Mouse (Mus musculus) brain, adult 10 weeks (tissue): Measurements from ENCODE around the gene Crocc2. TPM values are rescaled to one million over a fixed set of nuclear protein-coding genes. Genes with fewer than 3 reads are reported as not detected.

Source experiments
- polyA plus RNA-seq: library from polyadenylated mRNA; stranded (reverse); fragments of 350-450 nt; fragmentation: Illumina TruSeq; extraction: RNeasy Lipid Tissue Mini Kit (QIAGEN cat#74804); gene quantifications from one replicate; pipeline ENCODE4 v1.2.3, GENCODE M21; 2015; ENCODE audit warnings: low read depth, low replicate concordance

Gene Crocc2
- polyA plus RNA-seq = 0.61 TPM

GRCm38 (mm10) chr1:93168295-93168775 lies at the start of gene Crocc2:
Gene Crocc2 (plus strand): TSS chr1:93168725.

GRCm38 (mm10) chr1:93135036-93135526 lies 33.4 kb upstream of the Crocc2 start, which contains the start of gene Agxt:
Gene Agxt (plus strand): TSS chr1:93135240.

GRCm38 (mm10) chr1:93160501-93161133 lies 7.9 kb upstream of the Crocc2 start, which contains the start of gene 2310007B03Rik:
Gene 2310007B03Rik (minus strand): TSS chr1:93160948.

GRCm38 (mm10) chr1:93235576-93236544 lies 67.3 kb downstream of the Crocc2 start, which contains the start of gene Sned1:
Gene Sned1 (plus strand): TSS chr1:93235841.

Other genes starting within 250 kb of the Crocc2 start
- 36.3 TPM for gene Capn10, start 234.3 kb upstream of the Crocc2 start, polyA plus RNA-seq
- 0.52 TPM for gene Gpr35, start 217.9 kb upstream of the Crocc2 start, polyA plus RNA-seq
- not detected for gene Aqp12, start 162.4 kb upstream of the Crocc2 start, polyA plus RNA-seq
- gene Kif1a, start 66.8 kb upstream of the Crocc2 start, polyA plus RNA-seq = 352 TPM
- not detected for gene Agxt, start 33.5 kb upstream of the Crocc2 start, polyA plus RNA-seq
- not detected for gene 2310007B03Rik, start 7.8 kb upstream of the Crocc2 start, polyA plus RNA-seq
- gene Sned1, start 67.1 kb downstream of the Crocc2 start, polyA plus RNA-seq = 9.7 TPM
- gene Mterf4, start 137.2 kb downstream of the Crocc2 start, polyA plus RNA-seq = 29.9 TPM
- gene Ppp1r7, start 174.1 kb downstream of the Crocc2 start, polyA plus RNA-seq = 67.5 TPM
- gene Pask, start 174.8 kb downstream of the Crocc2 start, polyA plus RNA-seq = 2.9 TPM
- gene Ano7, start 205.2 kb downstream of the Crocc2 start, polyA plus RNA-seq = 0.92 TPM